In the genomic region with DNA sequence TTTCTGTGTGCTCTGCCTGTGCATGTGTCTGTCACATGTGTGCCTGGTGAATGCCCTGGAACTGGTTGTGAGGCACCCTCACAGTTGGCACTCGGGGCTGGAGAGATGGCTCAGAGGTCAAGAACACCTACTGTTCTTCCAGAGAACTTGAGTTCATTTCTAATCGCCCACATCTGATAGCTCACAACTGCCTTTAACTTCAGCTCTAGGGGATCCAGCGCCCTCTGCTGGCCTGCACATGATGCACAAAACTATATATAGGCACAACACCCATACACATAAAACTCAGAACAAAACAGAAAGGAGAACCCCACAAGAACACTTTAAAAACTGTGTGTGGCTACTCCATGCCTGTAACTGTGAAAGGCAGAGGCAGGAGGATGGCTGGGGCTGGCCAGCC, we compare ENCODE assay signal across 8 mouse cellular contexts. TPM values are rescaled to one million over a fixed set of nuclear protein-coding genes. Genes with fewer than 3 reads are reported as not detected.
DNase-seq lines count a peak whose midpoint lies in the region; ATAC-seq and TF ChIP-seq lines count a peak whose summit lies in the region.

No protein-coding gene starts in this region.

- H3K9me3 ChIP-seq in hindbrain, embryonic 10.5 days, result no peaks in the 10 kb centered on the region; the same call in 1 of the 2 replicates
- no peaks in the 10 kb centered on the region for H3K9me3 ChIP-seq in hindbrain, embryonic 13.5 days
- H3K9me3 ChIP-seq in limb, embryonic 11.5 days (ENCODE audit: control insufficient read depth, low read length), result no peaks in the 10 kb centered on the region

- H3K9ac ChIP-seq in hindbrain, embryonic 13.5 days, result no peak overlapping the region
- H3K9ac ChIP-seq in limb, embryonic 11.5 days (ENCODE audit: low read length), result no peak overlapping the region

- peak; percentile 59; the same call in 1 of the 2 replicates for TF ChIP-seq CTCF in embryonic fibroblast, embryonic 13.5 days (IDR thresholded peaks at IDR 0.05; ENCODE audit: borderline replicate concordance, insufficient read depth, low read length)

- no peaks in the 10 kb centered on the region for H3K27me3 ChIP-seq in hindbrain, embryonic 10.5 days (ENCODE audit: insufficient read depth, poor library complexity, severe bottlenecking)
- no peaks in the 10 kb centered on the region for H3K27me3 ChIP-seq in hindbrain, embryonic 13.5 days
- no peaks in the 10 kb centered on the region for H3K27me3 ChIP-seq in limb, embryonic 11.5 days (ENCODE audit: control insufficient read depth, insufficient read depth, low read length)

- H3K4me3 ChIP-seq in hindbrain, embryonic 10.5 days, result no peak overlapping the region
- H3K4me3 ChIP-seq in hindbrain, embryonic 13.5 days, result no peak overlapping the region
- no peak overlapping the region for H3K4me3 ChIP-seq in embryonic fibroblast, embryonic 13.5 days (ENCODE audit: insufficient read depth, low read length)
- no peak overlapping the region for H3K4me3 ChIP-seq in limb, embryonic 11.5 days (ENCODE audit: low read depth, low read length)

- peaks cover 100% of the 10 kb centered on the region for H3K36me3 ChIP-seq in hindbrain, embryonic 10.5 days
- peaks cover 100% of the 10 kb centered on the region for H3K36me3 ChIP-seq in hindbrain, embryonic 13.5 days
- peaks cover 58% of the 10 kb centered on the region for H3K36me3 ChIP-seq in limb, embryonic 11.5 days (ENCODE audit: control insufficient read depth, insufficient read depth, low read length)

- no peaks in the 10 kb centered on the region for H3K4me1 ChIP-seq in hindbrain, embryonic 10.5 days (replicated peaks)
- no peaks in the 10 kb centered on the region for H3K4me1 ChIP-seq in hindbrain, embryonic 13.5 days (replicated peaks)
- H3K4me1 ChIP-seq in embryonic fibroblast, embryonic 13.5 days (ENCODE audit: control insufficient read depth, insufficient read depth, low read length), result no peaks in the 10 kb centered on the region
- no peaks in the 10 kb centered on the region for H3K4me1 ChIP-seq in limb, embryonic 11.5 days (ENCODE audit: control insufficient read depth, insufficient read depth, low read length)

- ATAC-seq in hindbrain, embryonic 13.5 days (ENCODE audit: low FRiP score), result no peak
- no peak for ATAC-seq in limb, embryonic 11.5 days (ENCODE audit: insufficient number of reproducible peaks, low FRiP score, low TSS enrichment, low read depth)

- DNase-seq in hindbrain, embryonic 10.5 days (ENCODE audit: low spot score), result peak; percentile 52
- peak; percentile 70 to 73 for DNase-seq in B cell, adult 2 months
- peak; percentile 33 for DNase-seq in Muller cell, postnatal 12 days (ENCODE audit: inconsistent ontology term)
- peak; percentile 74 for DNase-seq in limb, embryonic 11.5 days (ENCODE audit: low spot score)
- DNase-seq in right cerebral cortex, postnatal 10 days (ENCODE audit: low spot score in 2 of 2), result peak; percentile 62 to 71
- no peak for DNase-seq in ovary, postnatal 10 days (ENCODE audit: low spot score)

- H3K27ac ChIP-seq in hindbrain, embryonic 10.5 days, result no peak overlapping the region
- no peak overlapping the region for H3K27ac ChIP-seq in hindbrain, embryonic 13.5 days
- H3K27ac ChIP-seq in embryonic fibroblast, embryonic 13.5 days (ENCODE audit: insufficient read depth, low read length), result no peak overlapping the region
- no peak overlapping the region for H3K27ac ChIP-seq in limb, embryonic 11.5 days (replicated peaks; ENCODE audit: low read depth, low read length)

- no peak overlapping the region for H3K4me2 ChIP-seq in hindbrain, embryonic 13.5 days
- no peak overlapping the region for H3K4me2 ChIP-seq in limb, embryonic 11.5 days (ENCODE audit: low read depth, severe bottlenecking)

- no peak for TF ChIP-seq POLR2A in embryonic fibroblast, embryonic 13.5 days (IDR thresholded peaks at IDR 0.05; ENCODE audit: low read depth, low read length)

- WGBS in hindbrain, embryonic 10.5 days, result 59% methylated on average over 3 of the region's 3 CpGs
- WGBS in hindbrain, embryonic 13.5 days, result 53% methylated on average over 3 of the region's 3 CpGs
- 51% methylated on average over 3 of the region's 3 CpGs for WGBS in limb, embryonic 11.5 days

RNA-seq across cellular contexts. Expression of a gene that starts 11.8 kb away (rescaled TPM):
- 177 and 188 TPM in 2 replicates for polyA plus RNA-seq in hindbrain, embryonic 10.5 days (2016; fragmentation: Nextera tagmentation; extraction: Ambion mirVana)
- 139 and 144 TPM in 2 replicates for polyA plus RNA-seq in hindbrain, embryonic 13.5 days (2015; fragmentation: Nextera tagmentation; extraction: Ambion mirVana)
- 52.6 and 65.2 TPM in 2 replicates for polyA plus RNA-seq in embryonic fibroblast, embryonic 13.5 days (2011; ENCODE audit: insufficient read length, low read depth, missing spikeins)
- 183 and 185 TPM in 2 replicates for polyA plus RNA-seq in limb, embryonic 11.5 days (2014; fragmentation: Nextera tagmentation; extraction: Ambion mirVana)

RNA-seq across cellular contexts. Expression of a gene that starts 12.1 kb away (rescaled TPM):
- polyA plus RNA-seq in hindbrain, embryonic 10.5 days (2016; fragmentation: Nextera tagmentation; extraction: Ambion mirVana), result 0.22 and 0.72 TPM in 2 replicates
- 0.17 and 0.22 TPM in 2 replicates for polyA plus RNA-seq in hindbrain, embryonic 13.5 days (2015; fragmentation: Nextera tagmentation; extraction: Ambion mirVana)
- 1.5 and 1.8 TPM in 2 replicates for polyA plus RNA-seq in embryonic fibroblast, embryonic 13.5 days (2011; ENCODE audit: insufficient read length, low read depth, missing spikeins)
- polyA plus RNA-seq in limb, embryonic 11.5 days (2014; fragmentation: Nextera tagmentation; extraction: Ambion mirVana), result 0.21 and 0.52 TPM in 2 replicates

RNA-seq across cellular contexts. Expression of a gene that starts 15.1 kb away (rescaled TPM):
- 57.5 and 68.8 TPM in 2 replicates for polyA plus RNA-seq in hindbrain, embryonic 10.5 days (2016; fragmentation: Nextera tagmentation; extraction: Ambion mirVana)
- polyA plus RNA-seq in hindbrain, embryonic 13.5 days (2015; fragmentation: Nextera tagmentation; extraction: Ambion mirVana), result 54.2 and 60.5 TPM in 2 replicates
- 32.4 and 38.1 TPM in 2 replicates for polyA plus RNA-seq in embryonic fibroblast, embryonic 13.5 days (2011; ENCODE audit: insufficient read length, low read depth, missing spikeins)
- polyA plus RNA-seq in limb, embryonic 11.5 days (2014; fragmentation: Nextera tagmentation; extraction: Ambion mirVana), result 55.9 and 61.5 TPM in 2 replicates

RNA-seq across cellular contexts. Expression of a gene that starts 26.3 kb away (rescaled TPM):
- 22.6 and 30.4 TPM in 2 replicates for polyA plus RNA-seq in hindbrain, embryonic 10.5 days (2016; fragmentation: Nextera tagmentation; extraction: Ambion mirVana)
- polyA plus RNA-seq in hindbrain, embryonic 13.5 days (2015; fragmentation: Nextera tagmentation; extraction: Ambion mirVana), result 32.1 and 32.7 TPM in 2 replicates
- 25.3 and 27.7 TPM in 2 replicates for polyA plus RNA-seq in embryonic fibroblast, embryonic 13.5 days (2011; ENCODE audit: insufficient read length, low read depth, missing spikeins)
- polyA plus RNA-seq in limb, embryonic 11.5 days (2014; fragmentation: Nextera tagmentation; extraction: Ambion mirVana), result 3.9 and 5.5 TPM in 2 replicates

RNA-seq across cellular contexts. Expression of a gene that starts 40.0 kb away (rescaled TPM):
- 4.4 and 6.1 TPM in 2 replicates for polyA plus RNA-seq in hindbrain, embryonic 10.5 days (2016; fragmentation: Nextera tagmentation; extraction: Ambion mirVana)
- polyA plus RNA-seq in hindbrain, embryonic 13.5 days (2015; fragmentation: Nextera tagmentation; extraction: Ambion mirVana), result 4.9 and 5.4 TPM in 2 replicates
- 15.4 and 17.9 TPM in 2 replicates for polyA plus RNA-seq in embryonic fibroblast, embryonic 13.5 days (2011; ENCODE audit: insufficient read length, low read depth, missing spikeins)
- polyA plus RNA-seq in limb, embryonic 11.5 days (2014; fragmentation: Nextera tagmentation; extraction: Ambion mirVana), result 4.7 and 5.3 TPM in 2 replicates
